ENCODE assay signal across 23 mouse cellular contexts in the genomic region with DNA sequence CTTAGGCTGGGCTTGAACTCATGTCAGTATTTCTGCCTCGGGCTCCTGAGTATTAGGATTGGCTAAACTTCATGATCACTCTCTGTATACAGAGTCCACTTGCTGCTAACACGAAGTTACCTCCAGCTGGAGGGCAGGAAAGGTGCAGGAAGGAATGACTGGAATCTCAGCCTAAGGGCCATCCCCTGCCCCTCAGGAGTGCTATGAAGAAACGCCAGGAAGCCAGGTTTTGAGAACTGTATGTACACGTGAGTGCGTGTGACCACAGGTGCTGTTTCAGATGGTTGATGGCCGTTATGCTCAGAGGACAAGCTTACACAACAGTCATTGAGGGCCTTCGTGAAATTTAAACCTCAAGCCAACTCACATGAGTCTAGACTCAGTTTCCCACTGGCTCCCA. TPM values are rescaled to one million over a fixed set of nuclear protein-coding genes. Genes with fewer than 3 reads are reported as not detected.
DNase-seq lines count a peak whose midpoint lies in the region; TF ChIP-seq lines count a peak whose summit lies in the region.
"Had no signal": no experiment of that assay in that cellular context is flagged by ENCODE, and none has a peak within 500 bp of the region (broad histone marks: within the 10 kb centered on the region; RNA-seq: fewer than 3 reads in every experiment).

No protein-coding gene starts in this region.

- no peaks in the 10 kb centered on the region for H3K36me3 ChIP-seq in heart, embryonic 10.5 days
- no peaks in the 10 kb centered on the region for H3K36me3 ChIP-seq in CH12.LX (replicated peaks in 1 of 2; ENCODE audit: control insufficient read depth in 1 of 2, insufficient read depth in 1 of 2, low read length in 1 of 2)
- H3K36me3 ChIP-seq: embryonic facial prominence, embryonic 10.5 days; embryonic facial prominence, embryonic 12.5 days; forebrain, embryonic 10.5 days; forebrain, embryonic 12.5 days had no signal

- TF ChIP-seq CTCF in CH12.LX (conservative IDR thresholded peaks at IDR 0.05 in 1 of 2, IDR thresholded peaks at IDR 0.05 in 1 of 2; ENCODE audit: low read depth in 2 of 2, low read length in 2 of 2) = no peak

- no peak overlapping the region for H3K4me2 ChIP-seq in CH12.LX (ENCODE audit: insufficient read depth, low read depth, poor library complexity, severe bottlenecking)
- H3K4me2 ChIP-seq: embryonic facial prominence, embryonic 12.5 days; forebrain, embryonic 12.5 days had no signal

- no peak for TF ChIP-seq EP300 in CH12.LX (IDR thresholded peaks at IDR 0.05; ENCODE audit: low read length)

- no peaks in the 10 kb centered on the region for H3K9me3 ChIP-seq in heart, embryonic 10.5 days
- no peaks in the 10 kb centered on the region for H3K9me3 ChIP-seq in CH12.LX (replicated peaks; ENCODE audit: low read length)
- H3K9me3 ChIP-seq: embryonic facial prominence, embryonic 10.5 days; embryonic facial prominence, embryonic 12.5 days; forebrain, embryonic 10.5 days; forebrain, embryonic 12.5 days had no signal

- H3K4me1 ChIP-seq in heart, embryonic 10.5 days = no peaks in the 10 kb centered on the region
- peaks cover 8 to 50% of the 10 kb centered on the region in 2 experiments for H3K4me1 ChIP-seq in CH12.LX (ENCODE audit: control insufficient read depth in 1 of 2, insufficient read depth in 2 of 2)
- H3K4me1 ChIP-seq: embryonic facial prominence, embryonic 12.5 days; forebrain, embryonic 10.5 days; forebrain, embryonic 12.5 days had no signal

- H3K9ac ChIP-seq in CH12.LX (ENCODE audit: insufficient read depth, low read depth) = no peak overlapping the region
- H3K9ac ChIP-seq: embryonic facial prominence, embryonic 12.5 days; forebrain, embryonic 12.5 days had no signal

- no peak for TF ChIP-seq RAD21 in CH12.LX (IDR thresholded peaks at IDR 0.05; ENCODE audit: low read depth, low read length)

- intact Hi-C loops in heart, postnatal 14 days (cut with DNase I) = no loop called here

- TF ChIP-seq POLR2A in CH12.LX (IDR thresholded peaks at IDR 0.05; ENCODE audit: low read depth, low read length) = no peak

- in situ Hi-C loops in CH12.LX (cut with MboI; ENCODE audit: low pct_ligation_motif_present, low pct_unique_long_range_greater_than_20kb, low sequenced_read_pairs) = no loop called here

- no peak overlapping the region for H3K4me3 ChIP-seq in heart, embryonic 10.5 days
- no peak overlapping the region for H3K4me3 ChIP-seq in CH12.LX (replicated peaks in 1 of 3; ENCODE audit: low read depth in 2 of 3, low read length in 2 of 3, poor library complexity in 1 of 3)
- H3K4me3 ChIP-seq: embryonic facial prominence, embryonic 10.5 days; embryonic facial prominence, embryonic 12.5 days; erythroblast, embryonic 14.5 days; forebrain, embryonic 10.5 days; forebrain, embryonic 12.5 days had no signal

- peaks cover 72% of the 10 kb centered on the region for H3K27me3 ChIP-seq in heart, embryonic 10.5 days (ENCODE audit: insufficient read depth, poor library complexity, severe bottlenecking)
- H3K27me3 ChIP-seq in CH12.LX (replicated peaks) = no peaks in the 10 kb centered on the region
- H3K27me3 ChIP-seq: embryonic facial prominence, embryonic 12.5 days; forebrain, embryonic 12.5 days had no signal

- H3K27ac ChIP-seq in heart, embryonic 10.5 days = no peak overlapping the region
- H3K27ac ChIP-seq in CH12.LX (ENCODE audit: insufficient read depth, low read depth) = no peak overlapping the region
- H3K27ac ChIP-seq: embryonic facial prominence, embryonic 10.5 days; embryonic facial prominence, embryonic 12.5 days; forebrain, embryonic 10.5 days; forebrain, embryonic 12.5 days had no signal

- peak; percentile 68 for DNase-seq in heart, embryonic 10.5 days (ENCODE audit: low spot score)
- no peak for DNase-seq in heart, postnatal 14 days
- DNase-seq in CH12.LX (ENCODE audit: extremely low read depth) = no peak
- peak; percentile 44 for DNase-seq in induced T-regulatory cell, adult 2 months (ENCODE audit: low read depth)
- DNase-seq in adrenal gland, postnatal 4 days (ENCODE audit: low spot score in 2 of 2) = no peak
- DNase-seq: adrenal gland, adult 2 months; adrenal gland, postnatal 10 days; adrenal gland, postnatal 25 days; B cell, adult 2 months; cerebellum, adult 11-12 months; cerebellum, adult 2 months; cerebellum, adult 9-10 months; cerebellum, postnatal 10 days; cerebellum, postnatal 25 days had no signal

- dilution Hi-C loops in CH12.LX (cut with MboI; ENCODE audit: extremely low pct_ligation_motif_present, extremely low pct_unique_long_range_greater_than_20kb, low sequenced_read_pairs) = no loop called here

- H3K79me2 ChIP-seq in CH12.LX (replicated peaks; ENCODE audit: control insufficient read depth, extremely low read depth, insufficient read depth, poor library complexity, severe bottlenecking) = no peaks in the 10 kb centered on the region

- WGBS in heart, embryonic 10.5 days = 72% methylated on average over 7 of the region's 7 CpGs

TF ChIP-seq in CH12.LX, 34 proteins besides CTCF, POLR2A, EP300 and RAD21:
- TF ChIP-seq E2F4 (IDR thresholded peaks at IDR 0.05; ENCODE audit: insufficient replicate concordance, low read depth, low read length) (no peak), BHLHE40 (IDR thresholded peaks at IDR 0.05; ENCODE audit: low read depth, low read length) (peak; percentile 41; the same call in 1 of the 2 replicates)
TF ChIP-seq in CH12.LX: peak in this region for 1.

RNA-seq across cellular contexts. Expression of gene Grap2, which starts 3.2 kb away (rescaled TPM):
- 4.9 and 5.0 TPM in 2 replicates for polyA plus RNA-seq in heart, embryonic 10.5 days (2016; fragmentation: Nextera tagmentation; extraction: Ambion mirVana)
- total RNA-seq in heart, postnatal 14 days (2021) = 1 to 10 TPM; 1.7 to 5.4 TPM
- total RNA-seq in CH12.LX (2012; rRNA removed) = 1.5 TPM in 2 replicates
- total RNA-seq in CH12.LX (2014; rRNA removed) = 5.0 and 6.3 TPM in 2 replicates
- polyA plus RNA-seq in CH12.LX (2012; ENCODE audit: insufficient read length, low read depth) = 5.8 and 6.2 TPM in 2 replicates
- 1 to 10 TPM; 1.3 to 1.7 TPM for total RNA-seq in adrenal gland, postnatal 4 days (2021)
- polyA plus RNA-seq: forebrain, embryonic 16.5 days had no signal

RNA-seq across cellular contexts. Expression of gene Enthd1, which starts 4.2 kb away (rescaled TPM):
- not detected in 2 replicates for polyA plus RNA-seq in heart, embryonic 10.5 days (2016; fragmentation: Nextera tagmentation; extraction: Ambion mirVana)
- total RNA-seq in heart, postnatal 14 days (2021) = not detected
- total RNA-seq in CH12.LX (2012; rRNA removed) (not detected in 2 replicates), CH12.LX (2014; rRNA removed) (not detected in 2 replicates)
- not detected in 2 replicates for polyA plus RNA-seq in CH12.LX (2012; ENCODE audit: insufficient read length, low read depth)
- not detected for total RNA-seq in adrenal gland, postnatal 4 days (2021)
- total RNA-seq: adrenal gland, adult 2 months; adrenal gland, postnatal 10 days; adrenal gland, postnatal 25 days; MEL had no signal
- polyA plus RNA-seq: adrenal gland, adult 2 months; cerebellum, adult 2 months; cortical plate, adult 2 months; embryonic facial prominence, embryonic 10.5 days; embryonic facial prominence, embryonic 12.5 days; erythroblast, embryonic 14.5 days; forebrain, embryonic 10.5 days; forebrain, embryonic 12.5 days; forebrain, embryonic 14.5 days; forebrain, embryonic 16.5 days had no signal

Comparison
In these comparisons a context has a peak if more than half of its experiments do, and no peak if none do; other contexts are left out.
1. DNase-seq: peak in heart, embryonic 10.5 days (single experiment) and induced T-regulatory cell, adult 2 months (single experiment); none in heart, postnatal 14 days (0 of 2), CH12.LX (single experiment) and adrenal gland, postnatal 4 days (0 of 2).